Mouse (Mus musculus): ENCODE results near the gene Wbp1. TPM values are rescaled to one million over a fixed set of nuclear protein-coding genes. Genes with fewer than 3 reads are reported as not detected.

Gene Wbp1
- total RNA-seq, 2 experiments from 2014 or later: 46.4 to 46.7 TPM

GRCm38 (mm10) chr6:83117165-83117438 lies 4.3 kb downstream of the Wbp1 start:
- DNase-seq (ENCODE audit: low spot score): no peak

GRCm38 (mm10) chr6:83116373-83117164 lies 4.8 kb downstream of the Wbp1 start:
- no peak for DNase-seq (ENCODE audit: low spot score)

- no peak for DNase-seq (ENCODE audit: low spot score)
Observed at GRCm38 (mm10) chr6:83115682-83116372, 5.5 kb downstream of the Wbp1 start.

DNA sequence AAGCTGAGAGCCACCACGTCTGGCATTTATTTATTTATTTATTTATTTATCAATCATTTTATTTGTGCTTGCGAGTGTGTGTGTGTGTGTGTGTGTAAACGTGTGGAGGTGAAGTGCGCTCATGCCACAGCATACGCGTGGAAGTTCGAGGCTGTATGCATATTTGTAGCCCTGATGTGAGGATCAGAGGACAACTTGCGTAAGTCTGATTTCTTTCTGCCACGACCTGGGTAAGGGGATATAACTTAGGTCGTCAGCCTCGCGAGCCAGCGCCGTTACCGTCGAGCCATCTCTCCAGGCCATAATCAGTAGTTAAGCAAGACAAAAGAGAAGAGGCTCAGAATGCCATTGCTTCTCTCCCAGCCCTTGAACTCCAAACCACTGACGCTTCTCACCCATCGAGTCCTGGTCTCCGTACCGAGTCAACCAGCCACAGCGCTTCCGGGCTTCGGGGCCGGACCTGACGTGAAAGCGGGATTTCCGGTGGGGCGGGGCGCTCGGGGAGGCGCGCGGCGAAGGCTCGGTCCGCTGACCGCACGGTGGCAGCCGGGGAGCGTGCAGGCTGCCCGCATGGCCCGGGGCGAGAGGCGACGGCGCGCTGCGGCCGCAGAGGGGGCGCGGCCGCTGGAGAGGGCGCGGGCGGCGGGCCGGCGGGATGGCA lies 6.2 kb downstream of the Wbp1 start, which contains the start of gene Mogs:
Mogs (plus strand) TSS at position 486 of the 661 bp plus-strand sequence.
- peak; percentile 93 for DNase-seq (ENCODE audit: low spot score)

DNA sequence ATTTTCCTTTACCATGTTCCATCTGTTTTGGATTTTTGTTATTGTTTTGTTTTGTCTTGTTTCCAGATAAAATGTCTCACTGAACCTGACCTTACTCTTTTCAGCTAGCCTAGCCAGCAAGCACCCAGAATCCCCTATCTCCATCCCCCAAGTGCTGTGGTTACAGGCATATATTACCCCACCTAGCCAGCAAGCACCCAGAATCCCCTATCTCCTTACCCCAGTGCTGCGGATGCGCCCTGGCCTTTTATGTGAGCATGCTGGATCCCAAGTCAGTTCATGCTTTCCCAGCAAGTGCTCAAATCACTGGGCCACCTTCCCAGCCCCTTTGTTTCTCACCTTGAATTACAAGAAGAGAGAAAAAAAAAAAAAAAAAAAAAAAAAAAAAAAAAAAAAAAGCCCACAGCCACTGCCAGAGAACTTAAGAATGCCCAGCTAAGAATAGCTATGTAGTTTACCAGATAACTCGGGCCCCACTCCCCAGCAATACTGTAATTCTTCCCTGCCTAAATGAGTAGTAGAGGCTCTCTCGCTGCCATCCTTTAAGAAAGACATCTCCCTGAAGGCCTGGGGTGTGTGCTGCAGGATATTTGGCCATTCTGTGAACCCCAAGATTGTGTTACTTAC lies 9.7 kb downstream of the Wbp1 start:
- DNase-seq (ENCODE audit: low spot score): no peak

GRCm38 (mm10) chr6:83108762-83109668 lies 12.3 kb downstream of the Wbp1 start, which contains the start of gene Mrpl53:
Gene Mrpl53, plus strand, starts transcription at chr6:83109040.
- DNase-seq (ENCODE audit: low spot score): peak; percentile 85

GRCm38 (mm10) chr6:83107566-83108400 lies 13.6 kb downstream of the Wbp1 start:
- peak; percentile 75 for DNase-seq (ENCODE audit: low spot score)

GRCm38 (mm10) chr6:83104158-83104557 lies 17.2 kb downstream of the Wbp1 start:
- no peak for DNase-seq (ENCODE audit: low spot score)

DNA sequence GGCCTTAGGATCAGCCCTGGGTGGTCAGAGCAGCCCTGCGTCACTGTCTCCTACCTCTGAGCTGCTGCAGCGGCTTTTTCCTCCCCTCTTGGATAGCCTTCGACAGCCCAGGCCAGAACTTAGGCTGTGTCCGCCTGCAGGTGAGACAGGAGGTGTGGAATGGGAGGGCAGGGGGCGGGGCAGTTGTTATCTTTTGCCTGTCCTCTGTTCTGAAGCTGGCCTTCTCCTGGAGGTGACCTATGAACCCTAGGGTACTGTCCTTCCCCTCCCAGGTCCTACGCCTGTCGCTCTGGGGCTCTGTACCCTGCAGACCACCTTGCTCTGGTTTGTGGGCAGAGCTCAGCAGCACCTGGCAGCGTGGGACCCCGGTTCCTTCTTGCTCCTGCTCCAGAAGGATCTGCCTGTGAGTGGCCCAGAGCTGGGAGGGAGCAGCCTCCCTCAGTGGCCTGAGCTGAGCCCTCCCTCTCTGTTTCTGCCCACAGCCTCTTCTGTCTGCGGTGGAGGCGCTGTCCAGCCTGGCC lies 18.2 kb downstream of the Wbp1 start:
- no peak for DNase-seq (ENCODE audit: low spot score)

GRCm38 (mm10) chr6:83101688-83102556 lies 19.4 kb downstream of the Wbp1 start:
- DNase-seq (ENCODE audit: low spot score): peak; percentile 53

- peak; percentile 93 for DNase-seq (ENCODE audit: low spot score)
Observed at GRCm38 (mm10) chr6:83101316-83101687, 20.1 kb downstream of the Wbp1 start, which contains the start of the genes Ccdc142 and Gm42688. Gene Ccdc142, plus strand, starts transcription at chr6:83101601. Gene Gm42688, plus strand, starts transcription at chr6:83101617.

DNA sequence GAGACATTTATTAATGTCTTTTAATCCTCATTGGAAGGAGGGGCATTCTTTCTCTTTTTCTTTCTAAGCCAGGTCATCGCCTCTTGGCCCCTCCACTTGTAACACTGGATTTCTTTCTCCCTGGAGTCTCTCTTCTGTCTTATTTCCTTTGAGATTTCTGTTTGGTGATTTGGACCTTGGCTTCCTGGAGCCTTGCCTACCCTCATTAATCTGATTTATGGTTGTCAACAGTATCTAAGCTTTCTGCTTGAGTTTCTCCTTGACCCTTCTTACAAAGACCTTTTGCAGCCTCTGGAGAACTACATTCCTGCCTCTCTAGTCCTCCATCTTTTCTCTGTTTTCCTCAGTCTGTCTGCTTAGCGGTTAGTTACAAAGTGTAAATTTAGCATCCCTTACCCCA lies 22.9 kb downstream of the Wbp1 start:
- no peak for DNase-seq (ENCODE audit: low spot score)

DNA sequence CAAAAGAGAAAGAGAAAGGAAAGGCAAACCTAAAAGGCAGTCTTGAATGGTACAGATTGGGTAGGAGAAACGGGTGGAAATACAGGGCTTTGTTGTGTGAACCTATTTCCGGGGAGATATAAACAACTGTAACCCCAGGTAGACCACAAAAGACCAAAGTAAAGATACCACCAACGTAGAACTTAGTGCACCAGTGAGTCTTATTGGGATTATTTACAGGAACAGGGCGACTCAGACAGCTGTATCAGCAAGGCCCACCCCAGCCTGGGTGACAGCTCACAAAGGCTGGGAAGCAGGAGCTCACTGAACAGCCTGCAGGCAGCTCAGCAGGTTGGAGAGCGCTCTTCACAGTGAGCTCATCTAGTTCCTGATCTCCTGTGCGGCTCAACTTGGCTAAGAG lies 25.4 kb downstream of the Wbp1 start:
- DNase-seq (ENCODE audit: low spot score): no peak

- no peak for DNase-seq (ENCODE audit: low spot score)
Observed at GRCm38 (mm10) chr6:83092416-83093127, 28.8 kb downstream of the Wbp1 start.

DNA sequence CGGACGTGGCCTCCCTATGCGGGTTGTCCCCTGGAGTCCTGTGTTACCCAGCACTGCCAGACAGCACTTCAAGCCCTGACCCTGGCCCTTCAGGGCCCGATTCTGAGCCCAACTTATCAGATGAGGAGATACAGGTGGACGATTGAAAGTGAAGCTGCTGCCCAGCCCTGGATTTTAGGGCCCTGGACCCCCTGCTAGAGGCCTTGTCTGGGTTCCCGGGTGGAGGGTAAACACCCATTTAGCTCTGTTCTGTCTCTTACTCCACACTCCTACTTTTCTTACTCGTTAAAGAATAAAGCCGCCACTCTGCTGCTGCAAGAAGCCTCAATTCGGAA lies 33.5 kb downstream of the Wbp1 start:
- no peak for DNase-seq (ENCODE audit: low spot score)

DNA sequence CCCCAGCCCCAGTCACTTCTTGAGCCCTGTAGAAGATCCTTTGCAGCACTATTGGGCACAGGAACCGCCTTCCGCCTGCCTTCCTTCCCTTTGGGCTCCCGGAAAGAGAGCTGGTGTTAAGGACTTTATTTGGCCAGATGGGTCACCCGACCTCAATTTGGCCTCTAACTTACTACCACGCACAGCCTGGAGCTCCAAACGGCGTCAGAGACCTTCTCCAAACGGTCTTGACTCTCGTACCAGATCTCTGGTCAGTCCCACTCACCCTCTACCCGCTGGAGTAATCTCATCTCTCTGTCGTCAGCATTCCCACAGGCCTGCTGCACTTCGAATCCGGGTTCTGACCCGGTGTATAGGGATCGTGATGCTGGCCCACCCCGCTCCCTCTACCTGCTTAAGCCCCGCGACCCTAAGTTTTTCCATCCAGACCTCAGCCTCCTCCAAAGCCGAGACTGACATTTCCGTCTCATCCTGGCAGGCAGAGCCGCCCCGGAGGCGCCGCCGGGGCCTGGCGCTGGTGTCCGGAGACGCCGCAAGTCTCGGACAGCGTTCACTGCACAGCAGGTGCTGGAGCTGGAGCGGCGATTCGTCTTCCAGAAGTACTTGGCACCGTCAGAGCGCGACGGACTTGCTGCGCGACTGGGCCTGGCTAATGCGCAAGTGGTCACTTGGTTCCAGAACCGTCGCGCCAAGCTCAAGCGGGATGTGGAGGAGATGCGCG lies 34.0 kb downstream of the Wbp1 start:
- peak; percentile 49 for DNase-seq (ENCODE audit: low spot score)
